Mouse (Mus musculus) liver, embryonic 12.5 days (tissue): ENCODE measurements around the gene Fam71f2. TPM values are rescaled to one million over a fixed set of nuclear protein-coding genes. Genes with fewer than 3 reads are reported as not detected.

Experiments used
- ATAC-seq: fragments of 200-750 bp; cut with Nextera tagmentation; 2 replicates; pipeline ENCODE4 v1.8.0; 2017; ENCODE audit warnings: moderate number of reproducible peaks, mild to moderate bottlenecking, moderate library complexity
- H3K27ac ChIP-seq: fragments of 300-500 bp; sonication (generic); 2 replicates; pipeline ENCODE4 v1.5.1; 2016; ENCODE audit warnings: mild to moderate bottlenecking
- H3K27me3 ChIP-seq: fragments of 300-500 bp; sonication (generic); replicated peaks from 2 replicates; pipeline ENCODE4 v1.6.1; 2016; ENCODE audit warnings: mild to moderate bottlenecking, moderate library complexity
- H3K36me3 ChIP-seq: fragments of 300-500 bp; sonication (generic); 2 replicates; pipeline ENCODE4 v1.6.1; 2016; ENCODE audit warnings: mild to moderate bottlenecking, moderate library complexity
- H3K4me1 ChIP-seq: fragments of 300-500 bp; sonication (generic); 2 replicates; pipeline ENCODE4 v1.6.1; 2016
- H3K4me2 ChIP-seq: fragments of 300-500 bp; sonication (generic); 2 replicates; pipeline ENCODE4 v1.6.1; 2016; ENCODE audit warnings: mild to moderate bottlenecking, moderate library complexity
- H3K4me3 ChIP-seq: fragments of 300-500 bp; sonication (generic); 2 replicates; pipeline ENCODE4 v1.5.1; 2016; ENCODE audit warnings: mild to moderate bottlenecking, moderate library complexity
- H3K9ac ChIP-seq: fragments of 300-500 bp; sonication (generic); 2 replicates; pipeline ENCODE4 v1.6.1; 2016; ENCODE audit warnings: mild to moderate bottlenecking, moderate library complexity
- H3K9me3 ChIP-seq: fragments of 300-500 bp; sonication (generic); replicated peaks from 2 replicates; pipeline ENCODE4 v1.6.1; 2016; ENCODE audit warnings: mild to moderate bottlenecking, moderate library complexity
- WGBS: fragments of 180-500 bp; shearing (Covaris S2); methylation state at CpG from one replicate; pipeline ENCODE4 v1.1.7; 2016; ENCODE audit not compliant: insufficient replicate concordance; 5-methylcytosine and 5-hydroxymethylcytosine counted together
- polyA plus RNA-seq: library from polyadenylated mRNA; unstranded; fragments of >200 nt; fragmentation: Nextera tagmentation; extraction: Ambion mirVana; gene quantifications from 2 replicates; pipeline ENCODE4 v1.2.1, GENCODE M21; 2016

Gene Fam71f2
- polyA plus RNA-seq, 1 experiment from 2014 or later: 0.31 TPM

DNA sequence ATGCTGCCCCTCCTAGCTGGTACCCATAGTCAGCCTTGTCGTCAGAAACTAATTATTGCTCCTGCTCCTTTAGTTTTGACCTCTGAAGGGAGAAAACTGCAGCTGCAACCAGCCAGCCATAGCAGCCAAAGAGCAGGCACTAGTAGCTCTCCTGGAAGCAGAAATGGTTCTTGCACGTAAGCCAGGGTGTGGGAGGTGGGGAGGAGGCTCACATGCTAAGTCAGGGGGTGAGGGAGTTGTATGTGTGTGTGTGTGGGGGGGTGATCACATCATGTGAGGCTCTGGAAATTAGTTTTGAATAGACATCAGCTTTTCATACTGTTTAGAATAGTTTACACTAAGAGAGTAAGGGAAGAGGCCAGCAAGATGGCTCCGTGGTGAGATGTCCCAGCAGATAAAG lies 38.5 kb downstream of the Fam71f2 start:
- H3K27me3 ChIP-seq: no peaks in the 10 kb centered on the region; the same call in 1 of the 2 replicates
- H3K9me3 ChIP-seq: no peaks in the 10 kb centered on the region
- no peak overlapping the region for H3K4me2 ChIP-seq
- WGBS: 58% methylated on average over 3 of the region's 3 CpGs
- H3K4me3 ChIP-seq: no peak overlapping the region
- H3K36me3 ChIP-seq: no peaks in the 10 kb centered on the region
- no peak overlapping the region for H3K27ac ChIP-seq
- H3K9ac ChIP-seq: no peak overlapping the region
- H3K4me1 ChIP-seq: no peaks in the 10 kb centered on the region
- no peak for ATAC-seq

DNA sequence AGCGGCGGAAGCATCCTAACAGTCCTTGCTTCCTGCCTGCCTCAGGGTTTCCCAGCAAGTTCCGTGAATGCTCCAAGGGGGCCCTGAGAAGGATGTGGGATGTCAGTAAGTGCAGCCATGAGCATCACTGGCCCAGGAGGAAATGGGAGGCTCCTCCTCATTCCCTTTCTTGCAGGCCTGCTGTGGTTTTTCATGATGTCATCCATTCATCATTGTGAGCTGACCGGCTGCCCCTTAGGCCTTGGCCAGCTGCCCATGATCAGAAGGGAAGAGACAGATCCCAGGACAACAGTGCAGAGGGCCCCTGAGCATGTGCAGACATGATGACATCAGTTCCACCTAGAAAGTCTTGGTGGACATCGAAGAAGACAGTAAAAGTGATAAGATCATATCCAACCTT lies 39.5 kb downstream of the Fam71f2 start, which contains the start of gene Fam71f1:
Fam71f1 (plus strand) TSS at position 262 of the 400 bp plus-strand sequence.
- Histone ChIP-seq H3K27me3 (no peaks in the 10 kb centered on the region; the same call in 1 of the 2 replicates), H3K4me2 (no peak within 1 kb of the TSS), H3K9ac (no peak within 1 kb of the TSS), H3K9me3 (no peaks in the 10 kb centered on the region), H3K4me1 (no peaks in the 10 kb centered on the region), H3K36me3 (no peaks in the 10 kb centered on the region), H3K27ac (no peak within 1 kb of the TSS), H3K4me3 (no peak within 1 kb of the TSS)
- 39% methylated on average over 5 of the region's 5 CpGs for WGBS
- no peak for ATAC-seq

DNA sequence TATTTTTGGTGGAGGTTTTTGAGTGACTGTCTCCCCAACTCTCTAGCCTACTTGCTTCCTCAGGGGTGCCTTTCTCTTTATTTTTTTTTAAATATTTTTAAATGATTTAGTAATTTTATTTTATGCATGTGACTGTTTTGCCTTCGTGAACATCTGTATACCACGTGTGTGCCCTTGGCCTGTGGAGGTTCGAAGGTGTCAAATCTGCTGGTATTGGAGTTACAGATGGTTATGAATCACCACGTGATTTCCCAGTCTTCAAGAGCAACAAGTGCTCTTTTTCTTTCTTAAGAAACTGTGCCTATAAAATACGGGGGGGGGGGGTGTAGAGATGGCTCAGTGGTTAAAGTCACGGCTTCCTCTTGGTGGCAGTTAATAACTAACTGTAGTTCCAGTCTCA lies 42.2 kb downstream of the Fam71f2 start:
- H3K4me3 ChIP-seq: no peak overlapping the region
- H3K9me3 ChIP-seq: no peaks in the 10 kb centered on the region
- peaks cover 3% of the 10 kb centered on the region; the same call in 1 of the 2 replicates for H3K27me3 ChIP-seq
- no peaks in the 10 kb centered on the region for H3K4me1 ChIP-seq
- H3K4me2 ChIP-seq: no peak overlapping the region
- no peaks in the 10 kb centered on the region for H3K36me3 ChIP-seq
- no peak overlapping the region for H3K27ac ChIP-seq
- H3K9ac ChIP-seq: no peak overlapping the region
- ATAC-seq: no peak
- 67% methylated on average over 6 of the region's 6 CpGs for WGBS

DNA sequence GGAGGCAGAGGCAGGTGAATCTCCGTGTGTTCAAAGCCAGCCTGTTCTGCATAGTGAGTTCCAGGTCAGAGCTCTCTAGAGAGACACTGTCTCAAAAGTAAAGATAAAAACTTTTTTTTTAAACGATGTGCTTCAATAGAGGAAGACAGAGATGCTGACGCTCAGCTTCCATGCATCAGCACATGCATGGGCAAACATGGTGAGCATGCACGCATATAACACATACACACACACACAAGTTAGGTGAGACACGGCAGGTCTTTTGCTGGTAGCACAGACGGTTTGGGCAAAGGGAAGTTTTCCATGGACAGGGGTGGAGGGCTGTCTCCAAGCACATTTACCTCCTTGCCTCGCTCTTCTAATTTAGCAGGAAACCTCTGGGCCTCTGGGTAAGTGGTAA lies 42.8 kb downstream of the Fam71f2 start:
- Histone ChIP-seq H3K4me3 (no peak overlapping the region), H3K9me3 (no peaks in the 10 kb centered on the region), H3K9ac (no peak overlapping the region), H3K27me3 (peaks cover 3% of the 10 kb centered on the region; the same call in 1 of the 2 replicates), H3K27ac (no peak overlapping the region), H3K4me2 (no peak overlapping the region), H3K36me3 (no peaks in the 10 kb centered on the region), H3K4me1 (no peaks in the 10 kb centered on the region)
- no peak for ATAC-seq
- 74% methylated on average over 7 of the region's 7 CpGs for WGBS

DNA sequence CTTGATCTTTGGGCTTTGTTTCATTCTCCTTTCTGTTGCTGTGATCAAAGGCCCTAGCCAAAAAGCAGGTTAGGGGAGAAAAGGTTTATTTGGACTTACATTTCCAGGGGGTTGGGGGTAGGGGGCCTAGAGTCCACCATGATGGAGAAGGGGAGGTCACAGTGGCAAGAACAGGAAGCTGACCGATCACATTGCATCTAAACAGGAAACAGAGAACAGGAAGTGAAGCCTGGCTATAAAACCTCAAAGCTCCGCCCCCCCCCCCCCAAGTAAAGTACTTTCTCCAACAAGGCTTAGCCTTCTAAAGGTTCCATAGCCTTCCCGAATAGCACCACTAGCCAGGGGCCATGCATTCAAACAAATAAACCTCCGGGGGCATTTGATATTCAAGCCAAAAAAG lies 43.3 kb downstream of the Fam71f2 start:
- Histone ChIP-seq H3K9ac (no peak overlapping the region), H3K4me1 (no peaks in the 10 kb centered on the region), H3K36me3 (no peaks in the 10 kb centered on the region), H3K27me3 (peaks cover 7% of the 10 kb centered on the region; the same call in 1 of the 2 replicates), H3K9me3 (no peaks in the 10 kb centered on the region), H3K4me3 (no peak overlapping the region), H3K4me2 (no peak overlapping the region), H3K27ac (no peak overlapping the region)
- 40% methylated on average over 4 of the region's 4 CpGs for WGBS
- ATAC-seq: no peak

DNA sequence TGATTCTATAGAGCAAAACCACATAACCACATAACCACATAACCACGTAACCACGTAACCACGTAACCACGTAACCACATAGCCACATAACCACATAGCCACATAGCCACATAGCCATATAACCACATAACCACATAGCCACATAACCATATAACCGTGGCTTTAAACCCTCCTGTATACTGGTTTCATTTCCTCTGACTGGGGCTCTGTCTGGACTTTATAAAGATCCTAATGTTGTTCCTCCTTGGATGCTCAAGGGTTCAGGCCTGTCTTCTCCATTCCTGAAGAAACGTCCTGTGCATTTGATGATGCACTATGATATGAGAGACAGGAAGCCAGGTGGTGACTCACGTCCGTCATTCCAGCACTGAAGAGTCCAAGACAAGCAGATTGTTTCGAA lies 47.6 kb downstream of the Fam71f2 start:
- Histone ChIP-seq H3K36me3 (no peaks in the 10 kb centered on the region), H3K9me3 (no peaks in the 10 kb centered on the region), H3K27ac (no peak overlapping the region), H3K4me1 (no peaks in the 10 kb centered on the region), H3K27me3 (peaks cover 32% of the 10 kb centered on the region), H3K9ac (no peak overlapping the region), H3K4me3 (no peak overlapping the region), H3K4me2 (no peak overlapping the region)
- ATAC-seq: no peak
- 50% methylated on average over 9 of the region's 9 CpGs for WGBS

DNA sequence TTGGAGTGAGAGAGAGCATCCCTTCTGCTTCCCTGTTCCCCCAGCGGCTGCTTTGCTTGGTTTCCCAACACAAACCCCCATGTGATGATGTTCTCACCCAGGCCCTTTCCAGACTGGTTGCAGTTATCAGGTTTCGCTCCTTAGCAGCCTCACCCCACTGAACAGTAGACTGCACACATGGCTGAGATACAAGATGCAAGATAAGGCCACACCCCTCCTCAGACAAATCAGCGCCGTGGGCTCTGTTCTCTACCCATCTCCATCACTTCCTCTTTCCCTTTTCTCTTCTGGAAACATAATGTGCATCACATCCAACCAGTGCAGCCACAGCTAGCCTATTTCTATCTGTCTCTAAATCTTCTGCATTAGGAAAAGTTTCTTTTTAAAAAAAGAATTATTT lies 50.1 kb downstream of the Fam71f2 start:
- Histone ChIP-seq H3K27ac (no peak overlapping the region), H3K4me3 (no peak overlapping the region), H3K36me3 (no peaks in the 10 kb centered on the region), H3K9ac (no peak overlapping the region), H3K4me1 (no peaks in the 10 kb centered on the region), H3K4me2 (no peak overlapping the region), H3K9me3 (no peaks in the 10 kb centered on the region), H3K27me3 (peaks cover 43% of the 10 kb centered on the region)
- ATAC-seq: no peak
- 40% methylated on average over 4 of the region's 4 CpGs for WGBS

Other genes with a start within 250 kb of the Fam71f2 start
- gene Lep, start 219.4 kb upstream of the Fam71f2 start, polyA plus RNA-seq: not detected in 2 replicates
- gene Rbm28, start 114.6 kb upstream of the Fam71f2 start, polyA plus RNA-seq: 23.2 and 27.2 TPM in 2 replicates
- gene Prrt4, start 100.0 kb upstream of the Fam71f2 start, polyA plus RNA-seq: 0.07 and 0.12 TPM in 2 replicates
- gene Impdh1, start 63.2 kb upstream of the Fam71f2 start, polyA plus RNA-seq: 13.7 and 14.3 TPM in 2 replicates
- gene Hilpda, start 7.1 kb upstream of the Fam71f2 start, polyA plus RNA-seq: 19.1 and 20.0 TPM in 2 replicates
- gene Fam71f1, start 39.5 kb downstream of the Fam71f2 start, polyA plus RNA-seq: not detected in 2 replicates
- 127 and 131 TPM in 2 replicates for gene Calu, start 68.5 kb downstream of the Fam71f2 start, polyA plus RNA-seq
- 0.08 TPM in 1 of 2 replicates, not detected in the other for gene Opn1sw, start 108.9 kb downstream of the Fam71f2 start, polyA plus RNA-seq
- gene Ccdc136, start 116.7 kb downstream of the Fam71f2 start, polyA plus RNA-seq: 0.94 and 1.8 TPM in 2 replicates
- 2.2 and 2.8 TPM in 2 replicates for gene Flnc, start 153.7 kb downstream of the Fam71f2 start, polyA plus RNA-seq
- 149 and 161 TPM in 2 replicates for gene Atp6v1f, start 188.1 kb downstream of the Fam71f2 start, polyA plus RNA-seq
- gene Atp6v1fnb, start 191.8 kb downstream of the Fam71f2 start, polyA plus RNA-seq: not detected in 2 replicates
- 2.8 and 3.2 TPM in 2 replicates for gene Kcp, start 228.4 kb downstream of the Fam71f2 start, polyA plus RNA-seq
- 5.9 and 7.2 TPM in 2 replicates for gene Irf5, start 247.0 kb downstream of the Fam71f2 start, polyA plus RNA-seq